Mouse (Mus musculus) CD8-positive naive resting alpha-beta T cell, adult 2 months (primary cell): ENCODE measurements around the gene Aldh1a2.

Source experiments
- DNase-seq, 2 experiments: peaks; one replicate each; pipeline ENCODE4 v3.0.0; 2022; ENCODE audit warnings: low read depth in 2 of 2, low spot score in 2 of 2

Aldh1a2 gene

DNA sequence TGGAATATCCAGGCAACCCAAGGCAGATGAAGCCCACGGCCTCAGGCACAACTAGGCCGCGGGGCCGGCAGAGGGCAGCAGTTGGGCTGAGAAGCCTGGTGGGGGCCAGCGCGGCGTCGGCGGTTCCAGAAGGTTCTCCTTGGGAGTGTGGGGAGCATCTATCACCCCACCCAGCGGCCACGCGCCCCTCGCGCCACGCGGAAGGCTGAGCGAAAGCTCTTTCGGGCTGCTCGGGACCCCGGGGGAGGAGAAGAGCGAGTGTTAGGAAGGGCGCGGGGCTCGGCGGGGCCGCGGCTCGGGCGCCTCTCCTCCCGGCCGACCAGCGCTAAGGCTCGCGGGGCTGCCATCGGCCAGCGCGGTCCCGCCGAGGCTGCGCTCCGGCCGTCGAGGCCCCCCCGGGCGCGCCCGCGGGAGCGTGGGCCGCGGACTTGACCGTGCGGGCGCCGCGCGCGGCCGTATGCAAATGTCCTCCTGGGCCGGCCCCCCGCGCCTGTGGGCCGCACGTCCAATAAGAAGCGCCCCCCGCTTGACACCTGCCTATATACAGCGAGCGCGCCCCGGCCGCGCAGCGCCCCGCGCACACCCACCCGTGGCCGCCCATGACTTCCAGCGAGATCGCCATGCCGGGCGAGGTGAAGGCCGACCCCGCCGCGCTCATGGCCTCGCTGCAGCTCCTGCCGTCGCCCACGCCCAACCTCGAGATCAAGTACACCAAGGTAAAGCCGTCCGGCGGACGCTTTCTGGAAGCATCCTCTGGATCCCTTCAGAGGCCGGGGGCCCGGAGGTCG is at the start of gene Aldh1a2:
Gene Aldh1a2, plus strand, starts transcription at position 542 of the 788 bp plus-strand sequence.
- peak; percentile 3 to 15 for DNase-seq

DNA sequence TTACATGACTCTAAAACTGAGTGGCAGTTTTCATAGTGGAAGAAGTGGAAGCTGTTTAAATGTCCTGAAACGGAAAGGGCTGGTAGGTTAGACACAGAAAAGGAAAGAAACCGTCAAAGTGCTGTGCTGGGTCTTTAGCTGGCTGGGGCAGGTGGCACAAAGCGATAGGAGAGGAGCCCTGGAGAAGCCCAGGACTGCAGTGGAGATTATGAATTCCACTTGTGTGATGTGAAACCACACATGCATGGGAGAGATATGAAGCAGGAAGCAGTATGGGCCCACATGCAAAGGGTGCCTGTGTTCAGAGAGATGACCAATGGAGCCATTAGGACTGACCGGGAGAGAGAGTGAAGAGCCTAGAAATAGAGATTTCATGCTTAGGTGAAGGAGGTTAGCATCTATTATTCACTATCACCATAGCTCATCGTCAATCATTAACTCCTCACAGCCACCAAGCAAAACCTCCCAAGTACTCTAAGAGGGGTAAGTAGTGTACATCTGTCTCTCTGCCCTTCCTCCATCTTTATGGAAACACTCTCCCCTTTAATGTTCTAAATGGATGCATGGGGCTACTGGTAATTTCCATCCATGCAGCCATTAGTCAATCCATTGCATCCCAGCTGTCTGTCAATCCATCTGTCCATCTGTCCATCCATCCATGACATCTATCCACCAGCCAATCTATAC is 49.4 kb upstream of the Aldh1a2 start:
- DNase-seq = no peak

DNA sequence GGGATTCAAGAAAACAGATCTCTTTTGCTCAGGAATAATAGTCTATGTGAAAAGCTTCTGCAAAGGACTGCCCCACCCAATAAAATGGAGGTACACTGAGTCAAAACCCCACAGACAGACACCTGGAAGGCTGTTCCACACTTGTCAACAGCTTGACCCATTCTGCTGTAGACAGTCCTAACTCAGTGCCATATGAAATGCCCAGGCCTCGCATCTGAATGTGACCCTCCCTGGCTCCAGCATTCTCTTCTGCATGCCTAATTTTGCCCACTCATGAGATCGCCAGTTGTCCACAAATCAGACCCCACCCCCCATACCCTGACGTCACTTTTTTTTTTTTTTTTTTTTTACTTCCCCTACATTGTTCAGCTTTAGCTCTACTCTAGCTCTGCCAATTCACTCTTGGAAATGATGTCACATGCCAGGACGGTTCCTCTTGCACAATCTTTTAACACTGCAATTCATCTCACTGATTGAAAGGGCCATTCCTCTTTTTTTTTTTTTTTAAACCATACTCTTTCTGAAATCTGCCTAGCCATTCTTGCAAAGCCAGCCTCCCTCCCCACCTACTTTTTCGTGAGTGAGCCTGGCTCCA is 48.6 kb upstream of the Aldh1a2 start:
- DNase-seq = no peak

DNA sequence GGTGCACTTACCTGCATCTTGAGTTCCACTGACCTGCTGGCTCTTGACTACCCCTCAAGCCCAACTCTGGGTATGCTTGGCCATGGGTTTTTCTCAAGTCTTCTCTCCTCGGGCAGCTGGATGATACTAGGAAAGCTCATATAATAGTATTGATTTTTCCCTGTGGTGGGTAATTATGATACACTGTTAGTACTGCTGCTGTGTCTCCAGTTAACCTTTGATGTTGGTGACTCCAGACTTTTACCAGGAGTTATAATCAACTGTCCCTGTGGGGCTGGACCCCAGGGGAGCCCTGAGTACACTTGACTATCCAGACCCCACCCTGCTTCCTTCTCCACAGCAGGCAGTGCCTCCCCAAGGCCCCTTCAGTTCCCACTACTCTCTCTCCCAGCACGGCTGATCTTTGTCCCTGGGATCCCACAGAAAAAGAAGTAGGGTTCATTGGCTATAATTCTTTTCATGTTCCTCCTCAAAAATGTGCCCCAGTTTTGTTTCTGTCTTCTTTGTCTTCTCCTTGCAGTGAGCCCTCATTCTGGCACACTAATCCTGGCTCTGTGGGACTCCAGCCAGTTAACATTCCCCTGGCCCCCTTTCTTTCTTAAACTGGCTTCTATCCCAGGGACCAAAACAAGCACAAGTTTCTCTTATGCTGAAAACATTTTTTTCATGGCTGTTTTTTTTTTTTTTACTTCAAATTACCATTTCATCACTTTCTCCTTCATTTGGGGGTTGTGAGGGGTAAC is 47.9 kb upstream of the Aldh1a2 start:
- no peak for DNase-seq

DNA sequence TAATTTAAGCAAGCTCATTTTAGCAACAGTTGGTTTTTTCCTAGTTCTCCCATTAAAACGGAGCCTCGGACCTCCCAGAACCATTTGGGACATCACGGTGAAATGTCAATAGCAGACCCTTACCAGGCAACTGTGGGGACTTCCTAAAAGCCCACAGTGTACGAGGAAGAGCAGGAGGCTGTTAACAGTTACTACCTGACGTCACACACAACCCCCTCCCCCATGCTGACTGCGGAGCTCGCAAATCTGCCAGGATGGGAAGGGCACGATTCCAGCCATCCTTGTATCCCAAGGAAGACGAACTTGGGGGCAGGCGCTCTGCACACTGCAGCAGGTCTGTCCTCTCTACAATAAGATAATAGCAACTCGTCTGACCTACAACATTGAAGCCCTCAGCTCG is 47.1 kb upstream of the Aldh1a2 start, which contains the start of gene Aqp9:
Gene Aqp9, minus strand, starts transcription at position 172 of the 400 bp plus-strand sequence.
- DNase-seq = no peak

DNA sequence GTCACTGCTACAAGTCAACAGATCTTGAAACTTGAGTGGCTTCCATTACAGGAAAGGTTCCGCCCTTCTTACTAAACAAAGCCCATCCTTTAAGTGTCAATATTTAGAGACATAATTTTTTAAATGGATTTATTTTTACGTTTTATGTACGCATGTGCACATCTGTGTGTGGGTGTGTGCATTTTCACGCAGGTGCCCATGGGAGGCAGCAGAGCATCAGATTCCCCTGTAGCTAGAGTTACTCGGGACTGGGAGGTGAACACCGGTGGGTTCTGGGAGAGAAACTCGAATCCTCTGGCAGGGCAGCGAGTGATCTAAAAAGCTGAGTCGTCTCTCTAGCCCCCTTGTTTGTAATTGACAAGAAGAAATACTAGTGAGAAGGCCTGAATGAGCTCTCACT is 42.1 kb upstream of the Aldh1a2 start:
- DNase-seq = no peak

DNA sequence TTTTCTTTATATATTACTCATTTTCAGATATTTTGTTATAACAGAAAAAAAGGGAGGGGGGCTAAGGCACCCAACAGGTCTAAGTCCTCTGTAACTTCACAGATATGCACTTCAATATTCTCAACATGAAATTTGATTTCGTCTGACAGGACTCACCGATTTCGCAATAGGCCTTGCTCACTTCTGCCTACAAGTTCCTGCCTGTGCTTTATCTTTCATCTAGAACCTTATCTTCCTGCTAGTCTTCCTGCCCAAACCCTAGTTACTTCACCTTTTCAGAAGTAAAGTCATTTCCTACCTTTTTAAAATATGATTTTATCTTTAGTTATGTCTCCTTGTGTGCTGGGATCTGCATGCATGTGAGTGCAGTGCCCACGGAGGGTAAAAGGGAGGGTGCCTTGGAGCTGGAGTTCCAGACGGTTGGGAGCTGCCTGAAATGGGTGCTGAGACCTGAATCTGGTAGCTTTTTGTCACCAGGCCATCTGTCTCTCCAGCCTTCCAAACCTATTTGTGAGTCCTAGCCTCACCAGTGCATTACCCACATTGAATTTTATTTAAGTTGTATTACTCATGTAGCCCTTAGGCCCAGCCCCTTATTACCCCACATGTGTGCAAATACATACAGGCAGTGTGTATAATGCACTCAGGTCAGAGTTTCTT is 41.1 kb upstream of the Aldh1a2 start:
- no peak for DNase-seq

DNA sequence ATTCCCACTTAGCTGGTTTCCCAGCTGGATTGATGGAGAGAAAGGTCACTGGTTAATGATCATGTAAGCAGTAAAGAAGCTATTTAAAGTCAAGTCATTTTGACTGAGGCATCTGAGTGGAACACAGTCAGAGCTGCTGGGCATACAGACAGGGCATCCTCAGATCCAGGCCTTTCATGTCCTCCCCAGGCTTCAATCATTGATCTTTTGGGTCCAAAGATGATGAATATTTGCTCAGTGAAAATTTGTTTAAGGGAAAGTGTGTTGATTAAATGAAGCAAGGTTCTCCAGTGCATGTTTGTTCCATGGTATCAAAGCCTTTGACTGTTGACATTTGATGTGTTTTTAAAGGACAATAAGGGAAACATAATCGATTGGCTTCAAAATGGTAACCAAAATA is 39.9 kb upstream of the Aldh1a2 start:
- no peak for DNase-seq

DNA sequence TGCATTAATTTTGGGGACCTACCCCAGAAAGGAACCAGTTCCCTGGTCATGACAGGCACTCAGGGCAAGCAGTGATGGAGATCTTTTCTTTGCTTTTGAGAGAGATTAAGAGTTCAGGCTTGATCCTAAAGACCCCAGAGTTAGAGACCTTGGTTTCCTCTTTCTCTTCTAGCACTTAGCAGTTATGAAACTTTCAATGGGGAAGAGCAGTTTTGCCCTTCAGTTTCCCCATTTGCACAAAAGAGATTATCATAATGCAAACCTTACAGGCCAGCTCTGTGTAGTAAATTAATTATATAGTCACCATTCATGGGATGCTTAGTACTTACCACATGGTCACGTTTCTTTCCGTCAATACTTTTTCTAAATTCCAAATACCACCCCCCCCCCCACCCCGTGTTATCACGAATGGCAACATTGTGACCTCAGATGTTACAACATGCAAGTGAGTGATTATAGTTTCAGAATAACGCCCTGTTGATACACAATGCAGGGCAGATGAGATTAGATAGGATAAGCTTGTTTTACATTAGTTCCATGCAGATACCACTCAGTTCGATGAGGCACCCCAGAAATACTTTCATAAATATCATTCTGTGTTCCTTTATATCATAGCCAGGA is 36.2 kb upstream of the Aldh1a2 start:
- DNase-seq = no peak

DNA sequence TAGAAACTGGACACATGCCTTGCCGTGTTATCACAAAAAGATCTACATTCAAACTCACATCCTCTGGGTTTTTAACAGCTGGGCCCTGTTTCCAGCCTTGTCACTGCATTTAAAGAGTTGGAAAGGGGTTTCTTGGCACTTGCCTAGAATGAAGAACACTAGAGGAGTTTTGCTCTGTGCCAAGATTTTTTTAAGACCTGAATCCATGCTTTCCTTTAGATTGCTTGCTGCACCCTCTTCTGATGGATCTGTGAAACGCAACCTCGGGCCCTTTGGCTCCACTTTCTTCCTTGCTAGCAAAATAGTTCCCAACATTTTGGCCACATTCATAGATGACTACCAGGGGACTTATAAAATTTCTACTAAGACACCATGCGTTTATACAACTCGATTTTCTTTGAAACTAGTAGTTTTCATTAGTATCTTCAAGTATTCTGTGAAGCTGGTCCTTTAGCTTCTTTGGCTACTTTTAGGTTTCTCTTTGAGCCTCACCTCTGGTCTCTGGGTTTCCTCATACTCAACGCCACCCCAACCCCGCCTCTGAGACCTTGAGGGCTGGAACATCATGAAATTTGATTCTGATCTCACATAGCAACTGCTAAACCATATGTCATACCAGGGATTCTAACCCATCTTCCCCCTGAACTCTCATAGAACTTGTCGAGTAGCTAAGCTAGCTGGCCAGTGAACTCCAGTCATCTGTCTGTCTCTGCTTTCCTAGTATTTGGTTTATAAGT is 35.5 kb upstream of the Aldh1a2 start:
- no peak for DNase-seq

DNA sequence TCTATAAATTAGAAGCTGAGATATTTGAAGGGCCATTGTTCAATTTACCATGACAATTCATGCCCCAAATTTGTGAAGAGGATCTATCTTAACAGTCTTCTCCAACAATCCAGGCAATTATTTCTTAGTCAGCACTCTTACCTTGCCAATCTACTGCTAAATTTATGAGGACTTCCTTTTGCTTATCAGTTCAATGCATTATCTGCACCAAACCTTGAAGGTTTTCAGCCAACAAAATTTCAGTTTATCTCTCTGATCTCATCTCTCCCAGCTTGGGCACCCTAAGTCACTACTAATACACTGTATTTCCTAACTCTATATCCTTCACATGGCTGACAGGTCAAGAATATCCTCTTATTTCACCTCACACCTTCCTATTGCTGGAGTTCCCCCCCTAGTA is 30.3 kb upstream of the Aldh1a2 start:
- no peak for DNase-seq

DNA sequence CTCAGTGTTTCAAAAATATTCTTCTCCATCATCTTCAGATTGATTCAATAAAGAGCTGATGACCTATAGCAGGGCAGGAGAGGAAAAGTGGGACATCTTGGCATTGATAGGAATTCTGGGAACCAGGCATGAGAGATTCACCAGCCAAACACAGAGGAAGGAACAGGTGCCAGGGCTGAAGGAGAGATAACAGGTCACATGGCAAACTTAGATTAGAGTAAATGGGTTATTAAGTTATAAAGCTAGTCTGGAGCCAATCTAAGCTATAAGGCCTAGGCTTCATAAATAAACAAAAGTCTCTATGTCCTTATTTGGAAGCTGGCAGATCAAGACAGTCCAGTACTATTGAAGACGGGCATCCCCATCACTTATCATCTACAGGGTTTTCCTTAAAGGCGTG is 29.8 kb upstream of the Aldh1a2 start:
- DNase-seq = no peak

DNA sequence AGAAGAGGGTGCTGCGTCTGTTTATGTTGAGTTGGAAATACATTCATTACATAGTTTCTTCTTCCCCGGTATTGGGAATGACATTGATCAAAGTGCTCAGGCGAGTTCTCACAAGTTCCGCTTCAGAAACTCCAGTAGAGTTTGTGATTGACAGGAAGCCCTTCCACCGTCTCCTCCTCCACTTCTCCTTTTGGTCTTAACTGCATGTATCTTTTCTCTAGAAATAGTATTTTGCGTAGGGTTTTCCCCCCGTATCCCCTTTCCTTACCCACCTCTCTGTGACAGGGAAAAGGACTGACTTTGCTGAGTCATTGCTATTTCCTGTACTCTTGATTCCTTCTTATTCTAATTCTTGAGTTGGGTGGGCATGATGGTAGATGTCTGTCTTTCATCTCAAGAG is 28.2 kb upstream of the Aldh1a2 start:
- DNase-seq = no peak

DNA sequence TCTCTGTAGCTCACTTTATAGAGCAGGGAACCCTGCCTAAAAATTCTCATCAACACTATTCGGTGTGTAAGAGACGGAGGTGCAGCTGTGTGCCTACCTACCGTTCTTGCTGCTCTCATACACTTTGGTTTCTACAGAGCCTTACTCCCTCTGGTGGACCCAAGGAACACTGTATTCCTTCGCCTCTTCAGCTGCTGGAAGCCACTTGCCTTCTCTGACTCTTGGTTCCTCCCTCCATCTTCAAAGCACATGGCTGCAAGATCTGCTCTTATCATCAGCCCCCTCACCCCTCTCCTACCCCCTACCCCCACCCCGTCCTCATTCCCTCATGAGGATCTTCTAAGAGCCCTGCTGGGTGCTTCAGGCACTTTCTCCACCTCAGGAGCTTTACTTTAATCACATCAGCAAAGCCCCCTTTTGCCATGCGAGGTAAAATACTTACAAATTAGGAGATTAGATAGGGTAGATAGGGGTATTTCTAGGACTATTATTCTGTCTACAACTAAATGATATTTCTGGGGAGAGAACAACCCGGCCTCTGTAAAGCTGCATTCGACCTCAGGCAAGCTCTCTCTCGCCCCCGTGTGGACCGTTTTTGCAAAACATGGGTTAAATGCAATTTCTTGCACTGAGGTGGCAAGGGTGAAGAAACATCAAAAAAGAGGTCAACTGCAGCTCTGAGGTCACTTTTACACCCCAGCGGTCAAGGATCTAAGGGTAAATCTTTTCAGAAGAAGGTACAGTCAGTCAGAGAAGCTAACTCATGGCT is 26.8 kb upstream of the Aldh1a2 start:
- peak; percentile 35 to 59 for DNase-seq

DNA sequence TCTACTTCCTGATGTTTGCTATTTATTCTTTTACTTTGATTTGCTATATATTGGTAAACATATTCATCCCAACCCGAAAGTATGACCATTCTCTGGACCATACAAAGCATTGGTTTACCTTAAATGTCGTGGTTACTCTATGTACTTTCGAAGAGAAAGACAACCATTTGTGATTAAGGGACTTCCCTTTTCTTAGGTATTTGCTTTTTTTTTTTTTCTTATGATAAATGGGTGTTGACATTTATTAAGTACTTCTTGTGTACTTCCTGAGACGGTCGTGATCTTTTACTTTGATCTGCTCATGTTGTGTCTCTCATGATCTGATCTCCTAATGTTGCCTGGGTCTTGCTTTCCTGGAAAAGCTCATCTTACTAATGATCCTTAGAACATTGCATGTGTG is 16.8 kb upstream of the Aldh1a2 start:
- DNase-seq = no peak

DNA sequence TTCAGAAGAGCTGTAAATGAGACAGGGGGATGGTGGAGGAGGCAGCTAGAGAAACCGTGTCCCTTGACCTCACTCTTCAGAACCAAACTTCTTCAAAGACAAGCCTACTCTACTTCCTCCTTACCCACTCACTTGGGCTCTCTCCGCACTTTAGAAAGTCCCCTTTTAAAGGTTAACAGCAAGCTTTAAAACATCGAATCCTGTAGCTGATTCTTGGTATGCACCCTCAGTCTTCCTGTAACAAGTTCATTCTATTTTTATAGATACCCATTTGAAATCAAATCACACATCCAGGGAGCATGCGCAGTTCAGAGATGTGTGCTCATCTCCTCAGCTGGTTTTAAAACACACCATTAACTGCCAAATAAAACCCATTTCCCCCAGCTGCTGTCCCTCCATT is 13.3 kb upstream of the Aldh1a2 start:
- DNase-seq = no peak

DNA sequence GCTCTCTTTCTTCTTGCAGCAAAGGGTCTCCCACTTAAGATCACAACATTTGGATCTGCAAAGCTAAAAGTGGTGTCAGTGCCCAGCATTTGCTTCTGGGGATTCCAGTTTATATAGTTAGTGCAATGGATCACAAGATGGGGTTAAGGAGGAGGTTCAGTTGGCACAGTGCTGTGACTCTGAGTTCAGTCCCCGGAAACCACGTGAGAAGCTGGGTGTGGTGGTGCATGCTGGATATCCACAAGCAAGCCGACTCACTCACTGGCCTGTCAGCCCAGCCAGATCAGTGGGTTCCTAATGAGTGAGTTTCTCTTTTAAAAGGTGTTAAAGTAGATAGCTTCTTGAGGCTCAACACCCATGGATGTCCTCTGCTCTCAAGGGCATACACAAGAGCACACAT is 6.3 kb upstream of the Aldh1a2 start:
- DNase-seq = no peak

DNA sequence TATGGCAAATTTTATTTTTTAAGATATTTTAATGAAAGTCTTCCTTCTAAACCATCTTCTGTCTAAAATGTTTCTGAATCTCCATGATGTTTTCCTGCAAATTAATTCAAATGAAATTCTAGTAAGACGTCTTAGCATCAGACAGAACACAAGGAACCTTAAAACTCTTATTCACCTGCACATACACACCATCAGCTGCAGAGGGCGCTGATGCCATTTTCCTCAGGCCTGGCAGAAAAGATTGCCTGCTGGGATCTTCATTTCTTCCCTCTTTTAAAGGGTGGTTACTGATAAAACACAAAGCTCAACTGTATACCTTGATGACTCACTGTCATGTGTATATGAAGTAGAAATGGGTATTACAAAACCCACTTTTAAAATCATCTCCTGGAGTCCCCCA is 4.7 kb upstream of the Aldh1a2 start:
- DNase-seq = no peak

DNA sequence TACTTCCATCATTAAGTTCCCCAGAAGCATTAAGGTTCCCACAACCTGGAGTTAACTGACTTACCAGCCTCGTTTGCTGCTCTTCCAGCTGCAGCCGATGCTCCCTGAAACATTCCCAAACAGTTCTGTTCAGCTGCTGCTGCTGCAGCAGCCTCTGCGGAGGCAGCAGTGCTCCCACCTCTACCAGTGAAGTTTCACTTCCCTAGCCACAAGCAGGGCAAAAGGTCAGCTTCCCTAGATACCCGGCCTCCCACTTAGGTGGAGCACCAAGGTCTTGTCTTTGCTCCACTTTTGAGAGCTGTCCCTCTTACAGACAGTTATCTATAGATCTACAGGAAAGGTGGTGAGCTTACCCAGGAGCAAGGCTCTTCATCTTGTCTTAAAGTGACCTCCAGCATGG is 2.0 kb upstream of the Aldh1a2 start:
- no peak for DNase-seq
